ENCODE assay signal across 25 mouse cellular contexts in the genomic region with DNA sequence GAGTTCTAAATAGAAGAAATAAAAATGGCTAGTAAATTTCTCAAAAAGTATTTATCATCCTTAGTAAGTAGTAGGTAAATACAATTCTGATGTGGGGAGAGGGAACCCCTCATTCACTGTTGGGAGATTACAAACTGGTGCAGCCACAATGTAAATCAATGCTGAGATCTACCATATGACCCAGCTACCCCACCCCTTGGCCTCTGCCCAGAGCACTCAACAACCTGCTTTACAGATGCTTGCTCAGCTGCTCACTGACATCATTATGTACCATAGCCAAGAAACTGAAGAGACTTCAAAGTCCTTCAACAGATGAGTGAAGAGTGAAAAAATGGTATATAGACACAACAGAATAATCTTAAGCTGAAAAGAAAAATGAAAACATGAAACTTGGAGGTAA. TPM values are rescaled to one million over a fixed set of nuclear protein-coding genes. Genes with fewer than 3 reads are reported as not detected.
DNase-seq lines count a peak whose midpoint lies in the region; ATAC-seq and TF ChIP-seq lines count a peak whose summit lies in the region.
"Had no signal": no experiment of that assay in that cellular context is flagged by ENCODE, and none has a peak within 500 bp of the region (broad histone marks: within the 10 kb centered on the region; RNA-seq: fewer than 3 reads in every experiment).

No protein-coding gene starts in this region.

- no peak for TF ChIP-seq EP300 in MEL (IDR thresholded peaks at IDR 0.05; ENCODE audit: low read depth in 1 of 2, low read length in 2 of 2)

- H3K9ac ChIP-seq in kidney, embryonic 15.5 days: no peak overlapping the region
- H3K9ac ChIP-seq in kidney, embryonic 14.5 days (ENCODE audit: low read depth, low read length): no peak overlapping the region
- no peak overlapping the region for H3K9ac ChIP-seq in MEL (ENCODE audit: control insufficient read depth, low read depth, low read length, poor library complexity, severe bottlenecking)
- no peak overlapping the region for H3K9ac ChIP-seq in intestine, postnatal 0 days (ENCODE audit: low read depth, low read length)
- H3K9ac ChIP-seq: embryonic facial prominence, embryonic 12.5 days; forebrain, embryonic 13.5 days; forebrain, postnatal 0 days; heart, embryonic 13.5 days; hindbrain, embryonic 15.5 days had no signal

- H3K4me3 ChIP-seq in kidney, adult 2 months (ENCODE audit: insufficient read depth, low read depth, low read length): no peak overlapping the region
- H3K4me3 ChIP-seq in kidney, embryonic 15.5 days (replicated peaks): no peak overlapping the region
- H3K4me3 ChIP-seq in kidney, embryonic 14.5 days (ENCODE audit: low read length): no peak overlapping the region
- no peak overlapping the region for H3K4me3 ChIP-seq in MEL (ENCODE audit: control insufficient read depth in 1 of 2, insufficient read depth in 1 of 2, low read depth in 2 of 2, low read length in 2 of 2)
- H3K4me3 ChIP-seq in myocyte: no peak overlapping the region
- H3K4me3 ChIP-seq in intestine, postnatal 0 days (ENCODE audit: low read depth, low read length): no peak overlapping the region
- H3K4me3 ChIP-seq: embryonic facial prominence, embryonic 12.5 days; forebrain, embryonic 13.5 days; heart, embryonic 13.5 days; hindbrain, embryonic 15.5 days had no signal

- TF ChIP-seq CTCF in kidney, adult 2 months (conservative IDR thresholded peaks at IDR 0.05; ENCODE audit: insufficient read depth, insufficient read length, low read depth, low read length): no peak
- TF ChIP-seq CTCF in MEL (IDR thresholded peaks at IDR 0.05 in 2 of 3, conservative IDR thresholded peaks at IDR 0.05 in 1 of 3; ENCODE audit: control insufficient read depth in 1 of 3, insufficient read depth in 1 of 3, low read depth in 2 of 3, low read length in 3 of 3, poor library complexity in 1 of 3, severe bottlenecking in 1 of 3): no peak
- no peak for TF ChIP-seq CTCF in intestine, postnatal 0 days (IDR thresholded peaks at IDR 0.05; ENCODE audit: low read depth)

- TF ChIP-seq RAD21 in MEL (IDR thresholded peaks at IDR 0.05; ENCODE audit: low read depth, low read length): no peak

- no peak overlapping the region for H3K27ac ChIP-seq in kidney, adult 2 months (ENCODE audit: insufficient read depth, low read depth, low read length)
- H3K27ac ChIP-seq in kidney, embryonic 15.5 days: no peak overlapping the region
- no peak overlapping the region for H3K27ac ChIP-seq in kidney, embryonic 14.5 days (ENCODE audit: low read depth, low read length)
- no peak overlapping the region for H3K27ac ChIP-seq in MEL (ENCODE audit: control insufficient read depth, low read depth, low read length)
- no peak overlapping the region for H3K27ac ChIP-seq in intestine, postnatal 0 days (ENCODE audit: low read depth, low read length)
- H3K27ac ChIP-seq: embryonic facial prominence, embryonic 12.5 days; forebrain, embryonic 13.5 days; heart, embryonic 13.5 days; hindbrain, embryonic 15.5 days had no signal

- H3K4me2 ChIP-seq in kidney, embryonic 15.5 days: no peak overlapping the region
- H3K4me2 ChIP-seq in kidney, embryonic 14.5 days (replicated peaks; ENCODE audit: low read depth, low read length): no peak overlapping the region
- H3K4me2 ChIP-seq in myocyte (ENCODE audit: low read depth): no peak overlapping the region
- H3K4me2 ChIP-seq in intestine, postnatal 0 days (replicated peaks; ENCODE audit: low read depth): no peak overlapping the region
- H3K4me2 ChIP-seq: embryonic facial prominence, embryonic 12.5 days; forebrain, embryonic 13.5 days; heart, embryonic 13.5 days; hindbrain, embryonic 15.5 days had no signal

- H3K27me3 ChIP-seq in kidney, adult 2 months (replicated peaks; ENCODE audit: control insufficient read depth, insufficient read depth, low read length): no peaks in the 10 kb centered on the region
- no peaks in the 10 kb centered on the region for H3K27me3 ChIP-seq in kidney, embryonic 15.5 days
- H3K27me3 ChIP-seq in kidney, embryonic 14.5 days (ENCODE audit: control insufficient read depth, insufficient read depth, low read length): no peaks in the 10 kb centered on the region
- H3K27me3 ChIP-seq in MEL (ENCODE audit: control insufficient read depth in 1 of 2, insufficient read depth in 2 of 2, low read length in 2 of 2) (no peaks in the 10 kb centered on the region), myocyte (ENCODE audit: control insufficient read depth, insufficient read depth, insufficient read length) (no peaks in the 10 kb centered on the region)
- no peaks in the 10 kb centered on the region for H3K27me3 ChIP-seq in intestine, postnatal 0 days (replicated peaks; ENCODE audit: control insufficient read depth, insufficient read depth, low read length)
- H3K27me3 ChIP-seq: embryonic facial prominence, embryonic 12.5 days; forebrain, embryonic 13.5 days; heart, embryonic 13.5 days; hindbrain, embryonic 15.5 days had no signal

- ATAC-seq in kidney, embryonic 15.5 days (replicated peaks; ENCODE audit: low FRiP score): no peak
- no peak for ATAC-seq in kidney, embryonic 14.5 days (ENCODE audit: low FRiP score, low TSS enrichment)
- no peak for ATAC-seq in intestine, postnatal 0 days
- ATAC-seq: forebrain, embryonic 13.5 days; forebrain, postnatal 0 days had no signal

- no peaks in the 10 kb centered on the region for H3K9me3 ChIP-seq in kidney, embryonic 15.5 days (replicated peaks)
- H3K9me3 ChIP-seq in kidney, embryonic 14.5 days (ENCODE audit: control insufficient read depth, low read length): no peaks in the 10 kb centered on the region
- no peaks in the 10 kb centered on the region for H3K9me3 ChIP-seq in MEL (replicated peaks; ENCODE audit: insufficient read depth, low read length)
- no peaks in the 10 kb centered on the region for H3K9me3 ChIP-seq in intestine, postnatal 0 days (ENCODE audit: control insufficient read depth)
- H3K9me3 ChIP-seq: embryonic facial prominence, embryonic 12.5 days; forebrain, embryonic 13.5 days; heart, embryonic 13.5 days; hindbrain, embryonic 15.5 days had no signal

- no peaks in the 10 kb centered on the region for H3K4me1 ChIP-seq in kidney, adult 2 months (ENCODE audit: control insufficient read depth, insufficient read depth, low read length)
- H3K4me1 ChIP-seq in kidney, embryonic 15.5 days: no peaks in the 10 kb centered on the region
- no peaks in the 10 kb centered on the region for H3K4me1 ChIP-seq in kidney, embryonic 14.5 days (ENCODE audit: control insufficient read depth, insufficient read depth, low read length)
- no peaks in the 10 kb centered on the region for H3K4me1 ChIP-seq in MEL (ENCODE audit: control insufficient read depth in 1 of 2, insufficient read depth in 2 of 2, low read length in 2 of 2)
- no peaks in the 10 kb centered on the region for H3K4me1 ChIP-seq in intestine, postnatal 0 days (replicated peaks; ENCODE audit: control insufficient read depth, insufficient read depth, low read length)
- H3K4me1 ChIP-seq: embryonic facial prominence, embryonic 12.5 days; forebrain, embryonic 13.5 days; heart, embryonic 13.5 days; hindbrain, embryonic 15.5 days had no signal

- H3ac ChIP-seq in myocyte (ENCODE audit: control insufficient read depth, insufficient read length): no peak overlapping the region

- peak; percentile 19 for DNase-seq in kidney, adult 2 months
- peak; percentile 27 to 41 for DNase-seq in kidney, postnatal 36 days
- DNase-seq in MEL (ENCODE audit: low read depth, low spot score): no peak
- DNase-seq: adrenal gland, postnatal 10 days; cerebellum, adult 11 months; cerebellum, adult 8-10 months; cerebellum, postnatal 14 days; embryo, embryonic 11 days; forebrain, postnatal 0 days; gastrocnemius, postnatal 14 days; heart, postnatal 36 days had no signal

- H3K79me2 ChIP-seq in MEL (ENCODE audit: control insufficient read depth, insufficient read depth, low read length, poor library complexity) (no peaks in the 10 kb centered on the region), myocyte (ENCODE audit: control insufficient read depth, insufficient read depth) (no peaks in the 10 kb centered on the region)

- H3K36me3 ChIP-seq in kidney, adult 2 months (ENCODE audit: control insufficient read depth, insufficient read depth, low read length): no peaks in the 10 kb centered on the region
- H3K36me3 ChIP-seq in kidney, embryonic 15.5 days: no peaks in the 10 kb centered on the region
- H3K36me3 ChIP-seq in kidney, embryonic 14.5 days (ENCODE audit: control insufficient read depth, insufficient read depth, low read length): no peaks in the 10 kb centered on the region
- H3K36me3 ChIP-seq in MEL (ENCODE audit: control insufficient read depth in 1 of 2, insufficient read depth in 2 of 2, low read length in 2 of 2) (no peaks in the 10 kb centered on the region; a peak in 1 of 4 replicates), myocyte (ENCODE audit: control insufficient read depth, insufficient read depth) (no peaks in the 10 kb centered on the region)
- H3K36me3 ChIP-seq in intestine, postnatal 0 days (ENCODE audit: control insufficient read depth, insufficient read depth): no peaks in the 10 kb centered on the region
- H3K36me3 ChIP-seq: embryonic facial prominence, embryonic 12.5 days; heart, embryonic 13.5 days; hindbrain, embryonic 15.5 days had no signal

- TF ChIP-seq POLR2A in kidney, adult 2 months (IDR thresholded peaks at IDR 0.05; ENCODE audit: low read depth, low read length): no peak
- TF ChIP-seq POLR2A in MEL (IDR thresholded peaks at IDR 0.05; ENCODE audit: control insufficient read depth in 1 of 2, insufficient read depth in 1 of 2, low read depth in 1 of 2, low read length in 2 of 2, poor library complexity in 1 of 2): no peak
- no peak for TF ChIP-seq POLR2A in myocyte (IDR thresholded peaks at IDR 0.05; ENCODE audit: insufficient read length, low read depth)

RNA-seq across cellular contexts. Expression of a gene that starts 10.3 kb away (rescaled TPM):
- polyA plus RNA-seq in kidney, adult 2 months (2012; rRNA removed): 239 and 531 TPM in 2 replicates
- polyA plus RNA-seq in kidney, embryonic 15.5 days (2015; fragmentation: Nextera tagmentation; extraction: Ambion mirVana): 811 and 867 TPM in 2 replicates
- polyA plus RNA-seq in kidney, embryonic 14.5 days (2014; fragmentation: Nextera tagmentation; extraction: Ambion mirVana): 542 and 571 TPM in 2 replicates
- 70.7 and 89.4 TPM in 2 replicates for total RNA-seq in MEL (2012; rRNA removed)
- polyA plus RNA-seq in MEL (2012; ENCODE audit: insufficient read depth in 1 of 2, insufficient read length in 2 of 2, low read depth in 1 of 2, low replicate concordance in 2 of 2, missing spikeins in 1 of 2): 100 to 1,000 TPM; 471 to 473 TPM
- polyA plus RNA-seq in myocyte (2012; fragmentation: generic; extraction: Trizol): 130 TPM
- 325 and 353 TPM in 2 replicates for polyA plus RNA-seq in intestine, postnatal 0 days (2015; fragmentation: Nextera tagmentation; extraction: Ambion mirVana)

RNA-seq across cellular contexts. Expression of a gene that starts 10.3 kb away (rescaled TPM):
- polyA plus RNA-seq in kidney, adult 2 months (2012; rRNA removed): 1.0 and 1.7 TPM in 2 replicates
- polyA plus RNA-seq in kidney, embryonic 15.5 days (2015; fragmentation: Nextera tagmentation; extraction: Ambion mirVana): 1.8 and 2.7 TPM in 2 replicates
- polyA plus RNA-seq in kidney, embryonic 14.5 days (2014; fragmentation: Nextera tagmentation; extraction: Ambion mirVana): 2.2 and 2.8 TPM in 2 replicates
- total RNA-seq in MEL (2012; rRNA removed): 1.1 and 1.2 TPM in 2 replicates
- polyA plus RNA-seq in MEL (2012; ENCODE audit: insufficient read depth in 1 of 2, insufficient read length in 2 of 2, low read depth in 1 of 2, low replicate concordance in 2 of 2, missing spikeins in 1 of 2) (1 to 10 TPM in 1 of 2 experiments, not detected in 1; 2.5 TPM), myocyte (2012; fragmentation: generic; extraction: Trizol) (1.5 TPM)
- 1.3 and 1.6 TPM in 2 replicates for polyA plus RNA-seq in intestine, postnatal 0 days (2015; fragmentation: Nextera tagmentation; extraction: Ambion mirVana)

RNA-seq across cellular contexts. Expression of a gene that starts 16.3 kb away (rescaled TPM):
- not detected in 2 replicates for polyA plus RNA-seq in kidney, adult 2 months (2012; rRNA removed)
- polyA plus RNA-seq in kidney, embryonic 15.5 days (2015; fragmentation: Nextera tagmentation; extraction: Ambion mirVana): not detected in 2 replicates
- not detected in 2 replicates for polyA plus RNA-seq in kidney, embryonic 14.5 days (2014; fragmentation: Nextera tagmentation; extraction: Ambion mirVana)
- not detected in 2 replicates for total RNA-seq in MEL (2012; rRNA removed)
- polyA plus RNA-seq in MEL (2012; ENCODE audit: insufficient read depth in 1 of 2, insufficient read length in 2 of 2, low read depth in 1 of 2, low replicate concordance in 2 of 2, missing spikeins in 1 of 2) (not detected), myocyte (2012; fragmentation: generic; extraction: Trizol) (not detected)
- polyA plus RNA-seq in intestine, postnatal 0 days (2015; fragmentation: Nextera tagmentation; extraction: Ambion mirVana): 0.01 and 0.05 TPM in 2 replicates
- total RNA-seq: adrenal gland, postnatal 10 days; adrenal gland, postnatal 4 days; common myeloid progenitor, adult 5-6 weeks; forebrain, postnatal 0 days; gastrocnemius, postnatal 14 days; heart, postnatal 36 days had no signal
- polyA plus RNA-seq: brain, embryonic 14.5 days; forebrain, embryonic 13.5 days; forebrain, postnatal 0 days; heart, embryonic 13.5 days; heart, postnatal 0 days; hindbrain, embryonic 11.5 days had no signal

RNA-seq across cellular contexts. Expression of a gene that starts 40.8 kb away (rescaled TPM):
- 17.2 and 17.8 TPM in 2 replicates for polyA plus RNA-seq in kidney, adult 2 months (2012; rRNA removed)
- polyA plus RNA-seq in kidney, embryonic 15.5 days (2015; fragmentation: Nextera tagmentation; extraction: Ambion mirVana): 11.2 and 12.9 TPM in 2 replicates
- polyA plus RNA-seq in kidney, embryonic 14.5 days (2014; fragmentation: Nextera tagmentation; extraction: Ambion mirVana): 12.0 and 12.2 TPM in 2 replicates
- not detected in 2 replicates for total RNA-seq in MEL (2012; rRNA removed)
- polyA plus RNA-seq in MEL (2012; ENCODE audit: insufficient read depth in 1 of 2, insufficient read length in 2 of 2, low read depth in 1 of 2, low replicate concordance in 2 of 2, missing spikeins in 1 of 2) (not detected), myocyte (2012; fragmentation: generic; extraction: Trizol) (0.05 TPM)
- 1.9 and 2.6 TPM in 2 replicates for polyA plus RNA-seq in intestine, postnatal 0 days (2015; fragmentation: Nextera tagmentation; extraction: Ambion mirVana)
- total RNA-seq: common myeloid progenitor, adult 5-6 weeks; forebrain, postnatal 0 days; gastrocnemius, adult 18-20 months; gastrocnemius, postnatal 14 days; heart, postnatal 36 days had no signal

RNA-seq across cellular contexts. Expression of a gene that starts 45.7 kb away (rescaled TPM):
- polyA plus RNA-seq in kidney, adult 2 months (2012; rRNA removed): 392 and 400 TPM in 2 replicates
- polyA plus RNA-seq in kidney, embryonic 15.5 days (2015; fragmentation: Nextera tagmentation; extraction: Ambion mirVana): 482 and 510 TPM in 2 replicates
- 522 and 664 TPM in 2 replicates for polyA plus RNA-seq in kidney, embryonic 14.5 days (2014; fragmentation: Nextera tagmentation; extraction: Ambion mirVana)
- 352 and 370 TPM in 2 replicates for total RNA-seq in MEL (2012; rRNA removed)
- polyA plus RNA-seq in MEL (2012; ENCODE audit: insufficient read depth in 1 of 2, insufficient read length in 2 of 2, low read depth in 1 of 2, low replicate concordance in 2 of 2, missing spikeins in 1 of 2) (100 to 1,000 TPM in 1 of 2 experiments, not detected in 1; 469 TPM), myocyte (2012; fragmentation: generic; extraction: Trizol) (891 TPM)
- polyA plus RNA-seq in intestine, postnatal 0 days (2015; fragmentation: Nextera tagmentation; extraction: Ambion mirVana): 608 and 648 TPM in 2 replicates
